Mouse (Mus musculus) cerebellum, postnatal 4 days (tissue): ENCODE results near the gene Gpr156.
"Not testable (repeated sequence)": the region's sequence is repeated elsewhere in the genome, so short reads cannot be mapped to it uniquely, and the experiment has no call there.

Experiments
- DNase-seq, 2 experiments: peaks; one replicate each; pipeline ENCODE4 v3.0.0; 2022; ENCODE audit warnings: low spot score in 2 of 2, mixed read lengths in 1 of 2

Gene Gpr156

GRCm38 (mm10) chr16:37956076-37956676 is 39.9 kb downstream of the Gpr156 start:
- no peak for DNase-seq

- DNase-seq: no peak
Measured at GRCm38 (mm10) chr16:37956751-37957150, 40.5 kb downstream of the Gpr156 start.

- DNase-seq: not testable (repeated sequence)
Measured at GRCm38 (mm10) chr16:37962696-37963095, 46.4 kb downstream of the Gpr156 start.

GRCm38 (mm10) chr16:37963331-37964281 is 47.3 kb downstream of the Gpr156 start:
- no peak for DNase-seq

GRCm38 (mm10) chr16:37964380-37965070 is 48.2 kb downstream of the Gpr156 start:
- no peak for DNase-seq

- DNase-seq: no peak
Measured at GRCm38 (mm10) chr16:37966871-37967270, 50.6 kb downstream of the Gpr156 start.

GRCm38 (mm10) chr16:37967415-37967814 is 51.1 kb downstream of the Gpr156 start:
- no peak for DNase-seq

- no peak for DNase-seq
Measured at GRCm38 (mm10) chr16:37971522-37971921, 55.2 kb downstream of the Gpr156 start.

GRCm38 (mm10) chr16:37972357-37972756 is 56.1 kb downstream of the Gpr156 start:
- no peak for DNase-seq

- DNase-seq: not testable (repeated sequence)
Measured at GRCm38 (mm10) chr16:37973239-37973638, 56.9 kb downstream of the Gpr156 start.

GRCm38 (mm10) chr16:37973855-37974519 is 57.7 kb downstream of the Gpr156 start:
- no peak for DNase-seq

GRCm38 (mm10) chr16:37974520-37975340 is 58.4 kb downstream of the Gpr156 start:
- no peak for DNase-seq

GRCm38 (mm10) chr16:37981907-37982306 is 65.6 kb downstream of the Gpr156 start:
- no peak for DNase-seq

- no peak for DNase-seq
Measured at GRCm38 (mm10) chr16:37988211-37988865, 72.0 kb downstream of the Gpr156 start.

GRCm38 (mm10) chr16:37989796-37990195 is 73.5 kb downstream of the Gpr156 start:
- no peak for DNase-seq

GRCm38 (mm10) chr16:37990553-37991344 is 74.5 kb downstream of the Gpr156 start:
- peak in 1 of 2 experiments; percentile 28 for DNase-seq

- DNase-seq: no peak
Measured at GRCm38 (mm10) chr16:37992806-37993205, 76.5 kb downstream of the Gpr156 start.

GRCm38 (mm10) chr16:37994647-37995046 is 78.4 kb downstream of the Gpr156 start:
- DNase-seq: peak; percentile 45 to 72

GRCm38 (mm10) chr16:37997771-37998170 is 81.5 kb downstream of the Gpr156 start:
- no peak for DNase-seq
